Comparison of ENCODE assay signal across 16 mouse cellular contexts in genomic region chr7:101106666-101107065, GRCm38 (mm10). TPM values are rescaled to one million over a fixed set of nuclear protein-coding genes. Genes with fewer than 3 reads are reported as not detected.
DNase-seq lines count a peak whose midpoint lies in the region; ATAC-seq lines count a peak whose summit lies in the region.
"Had no signal": no experiment of that assay in that cellular context is flagged by ENCODE, and none has a peak within 500 bp of the region (broad histone marks: within the 10 kb centered on the region; RNA-seq: fewer than 3 reads in every experiment).

No protein-coding gene starts in this region.

- H3K4me1 ChIP-seq in intestine, embryonic 16.5 days (ENCODE audit: control insufficient read depth, insufficient read depth, low read length) = peaks cover 16% of the 10 kb centered on the region
- H3K4me1 ChIP-seq in intestine, embryonic 15.5 days (replicated peaks) = peaks cover 8% of the 10 kb centered on the region
- peaks cover 38% of the 10 kb centered on the region for H3K4me1 ChIP-seq in liver, embryonic 13.5 days (replicated peaks)

- H3K4me3 ChIP-seq in intestine, embryonic 16.5 days (ENCODE audit: low read length) = no peak overlapping the region
- no peak overlapping the region for H3K4me3 ChIP-seq in intestine, embryonic 15.5 days (replicated peaks)
- no peak overlapping the region for H3K4me3 ChIP-seq in liver, embryonic 13.5 days (replicated peaks)
- H3K4me3 ChIP-seq: lung, embryonic 15.5 days had no signal

- no peaks in the 10 kb centered on the region for H3K9me3 ChIP-seq in intestine, embryonic 16.5 days (ENCODE audit: control insufficient read depth, low read length)
- no peaks in the 10 kb centered on the region for H3K9me3 ChIP-seq in intestine, embryonic 15.5 days
- no peaks in the 10 kb centered on the region for H3K9me3 ChIP-seq in liver, embryonic 13.5 days (replicated peaks)
- H3K9me3 ChIP-seq: embryonic facial prominence, embryonic 13.5 days; lung, embryonic 15.5 days; neural tube, embryonic 13.5 days had no signal

- H3K36me3 ChIP-seq in intestine, embryonic 16.5 days (ENCODE audit: control insufficient read depth, insufficient read depth, low read length) = no peaks in the 10 kb centered on the region
- no peaks in the 10 kb centered on the region; the same call in 1 of the 2 replicates for H3K36me3 ChIP-seq in intestine, embryonic 15.5 days
- peaks cover 6% of the 10 kb centered on the region; the same call in 1 of the 2 replicates for H3K36me3 ChIP-seq in liver, embryonic 13.5 days

- no peaks in the 10 kb centered on the region for H3K27me3 ChIP-seq in intestine, embryonic 16.5 days (replicated peaks; ENCODE audit: control insufficient read depth, insufficient read depth, low read length)
- no peaks in the 10 kb centered on the region for H3K27me3 ChIP-seq in intestine, embryonic 15.5 days (replicated peaks)
- H3K27me3 ChIP-seq in liver, embryonic 13.5 days = no peaks in the 10 kb centered on the region
- H3K27me3 ChIP-seq: embryonic facial prominence, embryonic 13.5 days; lung, embryonic 15.5 days; neural tube, embryonic 13.5 days had no signal

- peak overlapping the region; percentile 97; the same call in 1 of the 2 replicates for H3K27ac ChIP-seq in intestine, embryonic 16.5 days (ENCODE audit: low read length)
- H3K27ac ChIP-seq in intestine, embryonic 15.5 days = no peak overlapping the region
- H3K27ac ChIP-seq in liver, embryonic 13.5 days = peak overlapping the region; percentile 80; the same call in 1 of the 2 replicates

- peak; percentile 13 for DNase-seq in embryo, embryonic 10 days (ENCODE audit: low spot score)
- DNase-seq in embryo, embryonic 9.5 days (ENCODE audit: extremely low spot score) = no peak
- peak; percentile 39 for DNase-seq in 416B (ENCODE audit: low read depth)
- DNase-seq in liver, embryonic 13.5 days = no peak
- DNase-seq in spleen, postnatal 14 days (ENCODE audit: low spot score in 2 of 2) = no peak
- DNase-seq in kidney, adult 11 months = no peak
- DNase-seq: adrenal gland, postnatal 14 days; cerebellum, postnatal 36 days; thymus, postnatal 4 days had no signal

- H3K9ac ChIP-seq in intestine, embryonic 16.5 days (ENCODE audit: low read depth, low read length) = no peak overlapping the region
- no peak overlapping the region for H3K9ac ChIP-seq in intestine, embryonic 15.5 days
- H3K9ac ChIP-seq in liver, embryonic 13.5 days = no peak overlapping the region
- H3K9ac ChIP-seq: lung, embryonic 15.5 days had no signal

- H3K4me2 ChIP-seq in intestine, embryonic 16.5 days (ENCODE audit: low read depth, low read length) = no peak overlapping the region
- H3K4me2 ChIP-seq in intestine, embryonic 15.5 days (replicated peaks) = no peak overlapping the region
- H3K4me2 ChIP-seq in liver, embryonic 13.5 days = no peak overlapping the region

- WGBS in intestine, embryonic 16.5 days = 56% methylated on average over 2 of the region's 2 CpGs
- 51% methylated on average over 2 of the region's 2 CpGs for WGBS in intestine, embryonic 15.5 days
- 42% methylated on average over 2 of the region's 2 CpGs for WGBS in liver, embryonic 13.5 days (ENCODE audit: insufficient replicate concordance)

- no peak for ATAC-seq in intestine, embryonic 16.5 days
- no peak for ATAC-seq in intestine, embryonic 15.5 days
- ATAC-seq in liver, embryonic 13.5 days (ENCODE audit: low read depth) = no peak
- ATAC-seq: activated CD4-positive, CD25-positive, alpha-beta regulatory T cell, adult 4 months; inflammation-experienced regulatory T-cells, adult 6 months had no signal

RNA-seq across cellular contexts. Expression of gene Fchsd2, which starts 14.0 kb away (rescaled TPM):
- 19.7 and 23.6 TPM in 2 replicates for polyA plus RNA-seq in intestine, embryonic 16.5 days (2015; fragmentation: Nextera tagmentation; extraction: Ambion mirVana)
- 20.3 and 21.0 TPM in 2 replicates for polyA plus RNA-seq in intestine, embryonic 15.5 days (2015; fragmentation: Nextera tagmentation; extraction: Ambion mirVana)
- polyA plus RNA-seq in liver, embryonic 13.5 days (2015; fragmentation: Nextera tagmentation; extraction: Ambion mirVana) = 4.2 and 6.8 TPM in 2 replicates

Comparison
In these comparisons a context has a peak if more than half of its experiments do, and no peak if none do; other contexts are left out.
1. DNase-seq: peak in embryo, embryonic 10 days (single experiment) and 416B (single experiment); none in embryo, embryonic 9.5 days (single experiment), liver, embryonic 13.5 days (single experiment), spleen, postnatal 14 days (0 of 2) and kidney, adult 11 months (single experiment).